Comparison of ENCODE assay signal across 8 mouse cellular contexts in the genomic region with DNA sequence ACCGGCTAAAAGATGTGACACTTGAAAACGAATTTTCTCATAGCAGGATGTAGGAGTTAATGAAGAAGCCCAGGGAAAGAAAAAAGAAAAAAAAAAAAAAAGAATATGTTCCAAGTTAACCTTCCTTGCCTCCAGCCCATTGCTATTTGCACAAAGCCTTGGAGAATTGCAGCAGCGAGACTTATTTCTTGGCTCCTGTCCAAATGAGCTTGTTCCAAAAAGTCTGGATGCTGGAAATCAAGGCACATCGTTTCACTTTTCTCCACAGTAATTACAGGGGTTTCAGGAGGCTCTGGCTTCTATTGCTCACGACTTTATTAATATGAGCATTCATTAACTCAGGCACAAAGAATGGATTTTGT. TPM values are rescaled to one million over a fixed set of nuclear protein-coding genes. Genes with fewer than 3 reads are reported as not detected.
A peak's percentile ranks its signal among the peaks of the same experiment; 100 is the strongest.
DNase-seq lines count a peak whose midpoint lies in the region; ATAC-seq and TF ChIP-seq lines count a peak whose summit lies in the region.

No protein-coding gene starts in this region.

- peak overlapping the region; percentile 59; the same call in 1 of the 2 replicates for H3K27ac ChIP-seq in kidney, embryonic 14.5 days (ENCODE audit: low read depth, low read length)
- peak overlapping the region; percentile 81 to 91; a peak in 3 of 4 replicates for H3K27ac ChIP-seq in heart, embryonic 14.5 days (replicated peaks in 1 of 2; ENCODE audit: control insufficient read depth in 1 of 2, insufficient read depth in 1 of 2, low read depth in 2 of 2, low read length in 2 of 2)
- H3K27ac ChIP-seq in liver, embryonic 15.5 days (replicated peaks): peak overlapping the region; percentile 82
- H3K27ac ChIP-seq in stomach, postnatal 0 days (replicated peaks): peak overlapping the region; percentile 71; the same call in 1 of the 2 replicates

- WGBS in kidney, embryonic 14.5 days: 12% methylated on average over 5 of the region's 5 CpGs
- 8% methylated on average over 5 of the region's 5 CpGs for WGBS in heart, embryonic 14.5 days
- 10% methylated on average over 5 of the region's 5 CpGs for WGBS in liver, embryonic 15.5 days (ENCODE audit: insufficient replicate concordance)
- 6% methylated on average over 5 of the region's 5 CpGs for WGBS in stomach, postnatal 0 days

- no peaks in the 10 kb centered on the region for H3K9me3 ChIP-seq in kidney, embryonic 14.5 days (ENCODE audit: control insufficient read depth, low read length)
- H3K9me3 ChIP-seq in heart, embryonic 14.5 days (ENCODE audit: control insufficient read depth, low read length): no peaks in the 10 kb centered on the region
- no peaks in the 10 kb centered on the region for H3K9me3 ChIP-seq in liver, embryonic 15.5 days (replicated peaks)
- H3K9me3 ChIP-seq in stomach, postnatal 0 days (ENCODE audit: control insufficient read depth, low read length): no peaks in the 10 kb centered on the region

- no peak for TF ChIP-seq EP300 in stomach, postnatal 0 days (optimal IDR thresholded peaks at IDR 0.05)

- H3K27me3 ChIP-seq in kidney, embryonic 14.5 days (ENCODE audit: control insufficient read depth, insufficient read depth, low read length): no peaks in the 10 kb centered on the region
- H3K27me3 ChIP-seq in heart, embryonic 14.5 days (ENCODE audit: control insufficient read depth, insufficient read depth, low read length): no peaks in the 10 kb centered on the region
- no peaks in the 10 kb centered on the region for H3K27me3 ChIP-seq in liver, embryonic 15.5 days
- H3K27me3 ChIP-seq in stomach, postnatal 0 days (ENCODE audit: control insufficient read depth, insufficient read depth, low read length): no peaks in the 10 kb centered on the region

- peak overlapping the region; percentile 72 for H3K4me3 ChIP-seq in kidney, embryonic 14.5 days (ENCODE audit: low read length)
- H3K4me3 ChIP-seq in heart, embryonic 14.5 days (ENCODE audit: control insufficient read depth in 1 of 2, insufficient read depth in 1 of 2, low read depth in 1 of 2, low read length in 2 of 2): peak overlapping the region; percentile 74 to 86
- H3K4me3 ChIP-seq in liver, embryonic 15.5 days (replicated peaks): peak overlapping the region; percentile 87
- H3K4me3 ChIP-seq in stomach, postnatal 0 days (ENCODE audit: low read depth, low read length): peak overlapping the region; percentile 70

- no peak for DNase-seq in kidney, adult 11 months
- peak; percentile 57 for DNase-seq in brain, adult 2 months (ENCODE audit: low read depth, low spot score)
- no peak for DNase-seq in stomach, postnatal 0 days (ENCODE audit: low spot score)
- no peak for DNase-seq in thymus, adult 18-20 months
- DNase-seq in spleen, adult 18-20 months: no peak

- ATAC-seq in kidney, embryonic 14.5 days (ENCODE audit: low FRiP score, low TSS enrichment): no peak
- ATAC-seq in heart, embryonic 14.5 days (ENCODE audit: insufficient number of reproducible peaks, insufficient read depth, low FRiP score, low read depth): no peak
- ATAC-seq in liver, embryonic 15.5 days (ENCODE audit: insufficient read depth): no peak
- no peak for ATAC-seq in stomach, postnatal 0 days (ENCODE audit: low FRiP score, low TSS enrichment)

- peak overlapping the region; percentile 52 for H3K4me2 ChIP-seq in kidney, embryonic 14.5 days (replicated peaks; ENCODE audit: low read depth, low read length)
- H3K4me2 ChIP-seq in heart, embryonic 14.5 days (ENCODE audit: low read length): peak overlapping the region; percentile 74
- H3K4me2 ChIP-seq in liver, embryonic 15.5 days: peak overlapping the region; percentile 84
- peak overlapping the region; percentile 72 for H3K4me2 ChIP-seq in stomach, postnatal 0 days (replicated peaks; ENCODE audit: low read depth)

- peak overlapping the region; percentile 87 for H3K9ac ChIP-seq in kidney, embryonic 14.5 days (ENCODE audit: low read depth, low read length)
- peak overlapping the region; percentile 85 for H3K9ac ChIP-seq in heart, embryonic 14.5 days (ENCODE audit: low read length)
- peak overlapping the region; percentile 75 for H3K9ac ChIP-seq in liver, embryonic 15.5 days
- peak overlapping the region; percentile 75; the same call in 1 of the 2 replicates for H3K9ac ChIP-seq in stomach, postnatal 0 days (ENCODE audit: low read length)

- peaks cover 11% of the 10 kb centered on the region; the same call in 1 of the 2 replicates for H3K4me1 ChIP-seq in kidney, embryonic 14.5 days (ENCODE audit: control insufficient read depth, insufficient read depth, low read length)
- peaks cover 4 to 17% of the 10 kb centered on the region in 2 experiments; a peak in 3 of 4 replicates for H3K4me1 ChIP-seq in heart, embryonic 14.5 days (ENCODE audit: control insufficient read depth in 2 of 2, insufficient read depth in 2 of 2, low read length in 2 of 2)
- peaks cover 49% of the 10 kb centered on the region for H3K4me1 ChIP-seq in liver, embryonic 15.5 days (replicated peaks)
- H3K4me1 ChIP-seq in stomach, postnatal 0 days (replicated peaks; ENCODE audit: control insufficient read depth, insufficient read depth): no peaks in the 10 kb centered on the region; the same call in 1 of the 2 replicates

- H3K36me3 ChIP-seq in kidney, embryonic 14.5 days (ENCODE audit: control insufficient read depth, insufficient read depth, low read length): no peaks in the 10 kb centered on the region
- no peaks in the 10 kb centered on the region for H3K36me3 ChIP-seq in heart, embryonic 14.5 days (ENCODE audit: control insufficient read depth, insufficient read depth, low read length)
- H3K36me3 ChIP-seq in liver, embryonic 15.5 days (replicated peaks): 0 out of 2 replicates have a peak, but pooled peaks cover 10% of the 10 kb centered on the region
- no peaks in the 10 kb centered on the region for H3K36me3 ChIP-seq in stomach, postnatal 0 days (ENCODE audit: control insufficient read depth, insufficient read depth, low read length)

- TF ChIP-seq CTCF in stomach, postnatal 0 days (IDR thresholded peaks at IDR 0.05; ENCODE audit: low read depth): no peak

RNA-seq across cellular contexts. Expression of a gene that starts 0.9 kb away (rescaled TPM):
- polyA plus RNA-seq in kidney, embryonic 14.5 days (2014; fragmentation: Nextera tagmentation; extraction: Ambion mirVana): 16.4 and 17.8 TPM in 2 replicates
- 17.3 and 21.3 TPM in 2 replicates for polyA plus RNA-seq in heart, embryonic 14.5 days (2014; fragmentation: Nextera tagmentation; extraction: Ambion mirVana)
- polyA plus RNA-seq in liver, embryonic 15.5 days (2015; fragmentation: Nextera tagmentation; extraction: Ambion mirVana): 12.3 and 13.4 TPM in 2 replicates
- polyA plus RNA-seq in stomach, postnatal 0 days (2015; fragmentation: Nextera tagmentation; extraction: Ambion mirVana): 5.2 TPM in 2 replicates
